Mouse (Mus musculus) erythroblast, embryonic 14.5 days (primary cell): ENCODE measurements around the gene Cyp39a1. TPM values are rescaled to one million over a fixed set of nuclear protein-coding genes. Genes with fewer than 3 reads are reported as not detected.
A peak's percentile ranks its signal among the peaks of the same experiment; 100 is the strongest.

Experiments used
- H3K27me3 ChIP-seq: 2 replicates; pipeline ENCODE4 v1.6.1; 2012; ENCODE audit warnings: inconsistent platforms; ENCODE audit not compliant: control insufficient read depth
- H3K36me3 ChIP-seq: 2 replicates; pipeline ENCODE4 v1.6.1; 2012; ENCODE audit warnings: mild to moderate bottlenecking, inconsistent platforms; ENCODE audit not compliant: control insufficient read depth
- H3K4me1 ChIP-seq: 2 replicates; pipeline ENCODE4 v1.6.1; 2012; ENCODE audit warnings: inconsistent platforms; ENCODE audit not compliant: control insufficient read depth
- H3K4me3 ChIP-seq: replicated peaks from 2 replicates; pipeline ENCODE3; 2012; ENCODE audit warnings: moderate library complexity, mild to moderate bottlenecking, inconsistent platforms
- H3K9me3 ChIP-seq: 2 replicates; pipeline ENCODE4 v1.6.1; 2012; ENCODE audit warnings: low read length, inconsistent platforms, mixed read lengths; ENCODE audit not compliant: control insufficient read depth
- GATA1 ChIP-seq: IDR thresholded peaks from 2 replicates; pipeline ENCODE4 v1.6.1; 2012; ENCODE audit warnings: low read length, inconsistent platforms, mixed read lengths
- TAL1 ChIP-seq: IDR thresholded peaks from 3 replicates; pipeline ENCODE4 v1.6.1; 2012; ENCODE audit warnings: low read length, inconsistent platforms, mixed read lengths
- polyA plus RNA-seq: library from polyadenylated mRNA; stranded (reverse); fragments of >175 nt; gene quantifications from 2 replicates; pipeline ENCODE4 v1.2.3, GENCODE M21; 2012

Gene Cyp39a1
- polyA plus RNA-seq, result not detected in 2 replicates

DNA sequence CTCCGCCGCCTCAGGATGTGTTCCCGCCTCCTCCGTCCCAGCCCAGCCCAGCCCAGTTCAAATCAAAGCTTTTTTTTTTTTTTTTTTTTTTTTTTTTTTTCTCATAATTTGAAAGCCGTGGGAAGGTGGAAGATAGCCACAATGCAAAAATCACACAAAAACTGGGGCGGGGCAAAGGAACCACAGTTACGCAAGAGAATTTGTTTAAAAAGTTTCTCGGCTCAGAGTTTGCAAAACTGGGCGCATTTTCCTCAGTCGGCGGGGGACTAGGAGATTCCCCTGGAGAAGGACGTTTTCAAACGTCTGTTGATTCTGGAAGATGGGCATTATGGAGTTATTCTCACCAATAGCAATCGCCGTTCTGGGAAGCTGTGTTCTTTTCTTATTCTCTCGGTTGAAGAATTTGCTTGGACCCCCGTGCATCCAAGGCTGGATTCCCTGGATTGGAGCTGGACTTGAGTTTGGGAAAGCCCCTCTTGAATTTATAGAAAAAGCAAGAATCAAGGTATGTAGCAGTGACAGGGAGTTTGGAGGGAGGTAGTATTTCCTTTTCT is at the start of gene Cyp39a1:
Gene Cyp39a1, plus strand, starts transcription at position 136 of the 554 bp plus-strand sequence.
- H3K27me3 ChIP-seq, result peaks cover 15% of the 10 kb centered on the region
- no peaks in the 10 kb centered on the region for H3K9me3 ChIP-seq
- no peaks in the 10 kb centered on the region for H3K36me3 ChIP-seq
- peaks cover 10% of the 10 kb centered on the region for H3K4me1 ChIP-seq
- TF ChIP-seq GATA1 (no peak), TAL1 (no peak)
- H3K4me3 ChIP-seq, result peak within 1 kb of the TSS; percentile 66

DNA sequence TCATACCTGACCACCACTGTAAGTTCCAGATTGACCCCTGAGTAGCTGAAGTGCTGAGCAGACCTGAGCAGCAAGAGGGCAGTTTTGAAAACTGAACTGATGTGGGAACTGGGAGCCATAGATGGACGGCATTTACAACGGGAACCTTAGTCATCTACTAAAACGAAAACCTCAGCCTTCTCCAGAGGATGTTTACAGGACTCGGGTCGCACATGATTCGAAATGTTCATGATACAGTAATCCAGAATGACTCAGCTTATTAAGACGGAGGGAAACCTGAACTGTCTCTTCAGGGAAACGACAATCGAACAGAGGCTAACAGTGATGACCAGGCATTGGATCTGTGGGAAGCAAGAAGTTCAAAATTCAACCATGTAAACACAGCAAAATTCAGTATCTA is 48.1 kb upstream of the Cyp39a1 start:
- Histone ChIP-seq H3K27me3 (no peaks in the 10 kb centered on the region), H3K4me1 (no peaks in the 10 kb centered on the region), H3K9me3 (no peaks in the 10 kb centered on the region; the same call in 1 of the 2 replicates), H3K36me3 (no peaks in the 10 kb centered on the region), H3K4me3 (no peak overlapping the region)
- TF ChIP-seq TAL1, result no peak
- no peak for TF ChIP-seq GATA1

- Histone ChIP-seq H3K36me3 (no peaks in the 10 kb centered on the region), H3K4me1 (no peaks in the 10 kb centered on the region), H3K9me3 (peaks cover 10% of the 10 kb centered on the region; the same call in 1 of the 2 replicates), H3K4me3 (no peak overlapping the region), H3K27me3 (no peaks in the 10 kb centered on the region)
- TF ChIP-seq TAL1 (no peak), GATA1 (no peak)
These were observed 45.1 kb upstream of the Cyp39a1 start for GRCm38 (mm10) chr17:43622076-43622475.

DNA sequence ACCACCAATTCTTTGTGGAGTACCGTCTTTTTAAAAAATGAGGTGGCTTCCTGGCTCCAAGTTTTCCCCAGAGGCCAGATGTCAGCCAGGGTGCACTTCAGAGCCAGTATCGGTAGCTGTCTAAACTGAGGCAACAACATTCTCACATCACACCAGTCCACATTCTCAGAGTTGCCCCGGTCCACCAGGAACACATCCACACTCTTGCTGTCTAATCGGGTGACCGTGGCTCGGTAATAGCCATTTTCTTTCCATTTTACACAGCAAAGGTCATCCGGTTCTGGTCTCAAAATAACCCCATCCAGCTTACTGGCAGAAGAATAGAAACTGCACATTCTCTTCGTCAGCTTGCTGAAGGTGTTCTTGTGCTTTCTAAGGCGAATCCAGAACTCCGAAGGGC is 39.0 kb upstream of the Cyp39a1 start:
- TF ChIP-seq TAL1 (no peak), GATA1 (no peak)
- no peak overlapping the region for H3K4me3 ChIP-seq
- no peaks in the 10 kb centered on the region for H3K36me3 ChIP-seq
- no peaks in the 10 kb centered on the region for H3K4me1 ChIP-seq
- H3K9me3 ChIP-seq, result peaks cover 16% of the 10 kb centered on the region
- peaks cover 34% of the 10 kb centered on the region for H3K27me3 ChIP-seq

- H3K4me3 ChIP-seq, result no peak overlapping the region
- H3K9me3 ChIP-seq, result peaks cover 16% of the 10 kb centered on the region
- H3K4me1 ChIP-seq, result no peaks in the 10 kb centered on the region
- peaks cover 34% of the 10 kb centered on the region for H3K27me3 ChIP-seq
- H3K36me3 ChIP-seq, result no peaks in the 10 kb centered on the region
- no peak for TF ChIP-seq GATA1
- no peak for TF ChIP-seq TAL1
These were observed 38.2 kb upstream of the Cyp39a1 start for GRCm38 (mm10) chr17:43629026-43629495.

- no peak within 1 kb of the TSS for H3K4me3 ChIP-seq
These were observed 37.5 kb upstream of the Cyp39a1 start, which contains the start of gene Tdrd6 for GRCm38 (mm10) chr17:43629496-43630426. Tdrd6 (minus strand) TSS chr17:43630299.

DNA sequence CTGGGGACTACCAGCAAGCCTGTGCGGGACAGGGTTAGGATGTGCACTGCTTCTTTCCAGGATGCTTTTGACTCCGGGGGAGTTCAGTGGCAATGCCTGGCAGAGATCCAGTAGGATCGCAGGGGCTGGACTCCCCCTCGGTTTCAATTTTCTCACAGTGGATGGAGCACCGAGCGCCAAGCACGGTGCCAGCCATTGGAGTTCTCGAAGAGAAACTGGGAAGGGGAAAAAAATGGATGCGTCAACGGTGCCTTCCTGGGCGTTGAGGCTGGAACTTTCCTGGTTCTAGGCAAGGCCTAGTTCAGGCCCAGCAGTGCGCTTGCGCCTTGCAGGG is 36.8 kb upstream of the Cyp39a1 start:
- TF ChIP-seq TAL1, result no peak
- no peak for TF ChIP-seq GATA1
- no peaks in the 10 kb centered on the region for H3K4me1 ChIP-seq
- no peaks in the 10 kb centered on the region for H3K36me3 ChIP-seq
- no peak overlapping the region for H3K4me3 ChIP-seq
- H3K27me3 ChIP-seq, result peaks cover 34% of the 10 kb centered on the region
- H3K9me3 ChIP-seq, result peaks cover 10% of the 10 kb centered on the region

More at GRCm38 (mm10) chr17:43629496-43630426, 37.5 kb upstream of the Cyp39a1 start, which contains the start of gene Tdrd6:
- TF ChIP-seq TAL1, result no peak
- no peak for TF ChIP-seq GATA1
- Histone ChIP-seq H3K9me3 (peaks cover 16% of the 10 kb centered on the region), H3K27me3 (peaks cover 34% of the 10 kb centered on the region), H3K36me3 (no peaks in the 10 kb centered on the region), H3K4me1 (no peaks in the 10 kb centered on the region)

GRCm38 (mm10) chr17:43637146-43637545 is 30.1 kb upstream of the Cyp39a1 start:
- Histone ChIP-seq H3K9me3 (no peaks in the 10 kb centered on the region), H3K36me3 (no peaks in the 10 kb centered on the region), H3K4me3 (no peak overlapping the region), H3K4me1 (no peaks in the 10 kb centered on the region), H3K27me3 (no peaks in the 10 kb centered on the region)
- TF ChIP-seq TAL1 (no peak), GATA1 (no peak)

DNA sequence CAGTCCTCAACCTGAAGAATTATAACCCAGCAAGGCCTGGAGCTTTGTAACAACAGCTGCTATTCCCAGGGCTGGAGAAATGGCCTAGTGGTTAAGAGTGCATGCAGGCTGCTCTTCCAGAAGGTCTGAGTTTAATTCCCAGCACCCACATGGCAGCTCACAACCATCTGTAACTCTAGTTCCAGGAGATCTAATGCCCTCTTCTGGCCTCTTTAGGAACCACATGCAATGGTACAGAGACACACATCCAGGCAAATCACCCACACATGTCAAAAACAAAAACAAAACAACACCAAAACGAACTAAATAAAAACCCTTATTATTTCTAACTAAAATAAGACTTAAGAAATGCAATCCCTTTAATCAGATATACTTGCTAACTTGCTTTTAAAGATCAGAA is 26.4 kb upstream of the Cyp39a1 start:
- no peaks in the 10 kb centered on the region for H3K36me3 ChIP-seq
- H3K27me3 ChIP-seq, result no peaks in the 10 kb centered on the region
- H3K4me1 ChIP-seq, result no peaks in the 10 kb centered on the region
- TF ChIP-seq GATA1, result no peak
- TF ChIP-seq TAL1, result no peak
- no peak overlapping the region for H3K4me3 ChIP-seq
- no peaks in the 10 kb centered on the region for H3K9me3 ChIP-seq
